Mouse (Mus musculus) layer of hippocampus, adult 2 months (tissue): ENCODE data around the gene Dmac2. TPM values are rescaled to one million over a fixed set of nuclear protein-coding genes. Genes with fewer than 3 reads are reported as not detected.
"Not testable (repeated sequence)": the region's sequence is repeated elsewhere in the genome, so short reads cannot be mapped to it uniquely, and the experiment has no call there.

Source experiments
- DNase-seq, 2 experiments: peaks; one replicate each; pipeline ENCODE4 v3.0.0; 2022; ENCODE audit warnings: low spot score in 2 of 2
- H3K27ac ChIP-seq: fragments of 200-600 bp; 2 replicates; pipeline ENCODE4 v1.8.1; 2022
- H3K4me3 ChIP-seq: fragments of 200-600 bp; 2 replicates; pipeline ENCODE4 v1.8.1; 2022; ENCODE audit warnings: mild to moderate bottlenecking
- CTCF ChIP-seq: fragments of 200-600 bp; conservative IDR thresholded peaks from 2 replicates; pipeline ENCODE4 v1.8.1; 2022; ENCODE audit warnings: antibody characterized with exemption, mild to moderate bottlenecking, moderate library complexity
- long read RNA-seq, 2 experiments: library from polyadenylated mRNA; stranded (forward); transcript quantifications; one replicate each; pipeline ENCODE4 v2.0.0; 2021; ENCODE audit warnings: borderline mapping rate in 2 of 2
- total RNA-seq, 2 experiments: library from RNA; stranded (reverse); gene quantifications; 2 replicates each; pipeline ENCODE4 v1.2.3; 2021

Gene Dmac2
- total RNA-seq = 10 to 100 TPM; 47.0 to 50.3 TPM
- long read RNA-seq, experiment 1, transcript Dmac2-201 (6 exons, 1,465 nt) = major isoform, 13 of 28 reads
- long read RNA-seq, experiment 1, partial matches to known transcripts = 7 of 28 reads
- long read RNA-seq, experiment 1, other reads (novel, unspliced or antisense) = 5 of 28 reads
- long read RNA-seq, experiment 2, transcript Dmac2-201 (6 exons, 1,465 nt) = major isoform, 18 of 36 reads
- long read RNA-seq, experiment 2, partial matches to known transcripts = 5 of 36 reads
- long read RNA-seq, experiment 2, other reads (novel, unspliced or antisense) = 10 of 36 reads

DNA sequence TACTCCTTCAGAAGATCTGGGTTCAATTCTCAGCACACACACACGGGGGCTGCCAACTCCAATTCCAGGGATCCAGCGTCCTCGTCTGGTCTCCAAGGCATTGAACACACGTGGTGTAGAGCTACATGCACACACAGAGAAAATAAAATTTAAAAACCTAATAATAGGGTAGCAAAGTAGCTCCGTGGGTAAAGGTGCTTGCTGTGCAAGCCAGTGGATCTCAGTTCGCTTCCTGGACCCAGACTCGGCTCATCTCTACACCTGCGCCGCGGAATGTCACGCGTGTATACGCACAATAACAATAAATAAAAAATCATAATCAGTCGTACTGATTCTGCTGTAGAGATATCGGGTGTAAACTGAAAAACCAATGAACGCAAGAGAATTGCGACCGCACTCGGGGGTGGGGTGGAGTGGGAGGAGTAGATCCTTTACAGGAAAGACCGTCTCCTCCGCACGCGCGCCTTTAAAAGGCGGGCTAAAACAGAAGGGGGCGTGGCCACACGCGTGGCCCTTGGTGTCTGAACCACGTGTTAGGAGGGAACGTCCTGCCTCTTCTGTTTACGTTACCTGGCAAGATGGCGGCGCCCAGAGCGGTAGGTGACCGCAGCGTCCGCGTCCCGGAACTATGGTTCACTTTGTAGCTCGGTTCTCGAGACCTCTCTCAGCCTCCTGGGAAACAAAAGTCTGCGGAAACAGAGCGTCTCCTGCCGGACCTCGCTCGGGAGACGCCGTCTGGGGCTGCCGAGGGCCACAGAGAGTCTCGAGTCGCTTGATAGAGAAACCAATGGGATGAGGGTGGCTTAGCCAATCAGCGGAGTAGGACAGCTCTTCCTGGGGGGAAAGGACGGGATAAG lies at the start of gene Dmac2:
Gene Dmac2 (plus strand): TSS at position 550 of the 857 bp plus-strand sequence.
- peak within 1 kb of the TSS; percentile 92 for H3K27ac ChIP-seq
- no peak for TF ChIP-seq CTCF
- peak within 1 kb of the TSS; percentile 93 for H3K4me3 ChIP-seq
- DNase-seq = peak; percentile 93 to 95

DNA sequence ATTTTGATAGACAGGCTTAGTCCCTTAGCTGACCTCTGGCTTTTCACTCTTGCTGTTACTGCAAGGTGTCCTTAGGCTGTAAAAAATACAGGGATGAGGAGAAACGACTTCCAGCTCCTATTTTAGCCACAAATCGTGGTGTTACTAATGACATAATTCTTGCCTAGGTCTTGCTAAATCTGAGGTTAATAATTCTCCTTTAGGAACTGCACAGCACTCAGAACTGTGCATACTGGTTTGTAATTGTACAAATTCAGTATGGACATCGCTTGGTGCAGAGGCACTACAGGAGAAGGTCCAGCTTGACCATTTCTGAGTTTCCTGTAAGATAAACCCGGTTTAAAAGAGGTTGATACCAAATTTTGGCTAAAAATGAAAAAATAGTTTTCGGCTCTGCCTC lies 45.4 kb upstream of the Dmac2 start:
- H3K4me3 ChIP-seq, H3K27ac ChIP-seq, DNase-seq: not testable (repeated sequence)

DNA sequence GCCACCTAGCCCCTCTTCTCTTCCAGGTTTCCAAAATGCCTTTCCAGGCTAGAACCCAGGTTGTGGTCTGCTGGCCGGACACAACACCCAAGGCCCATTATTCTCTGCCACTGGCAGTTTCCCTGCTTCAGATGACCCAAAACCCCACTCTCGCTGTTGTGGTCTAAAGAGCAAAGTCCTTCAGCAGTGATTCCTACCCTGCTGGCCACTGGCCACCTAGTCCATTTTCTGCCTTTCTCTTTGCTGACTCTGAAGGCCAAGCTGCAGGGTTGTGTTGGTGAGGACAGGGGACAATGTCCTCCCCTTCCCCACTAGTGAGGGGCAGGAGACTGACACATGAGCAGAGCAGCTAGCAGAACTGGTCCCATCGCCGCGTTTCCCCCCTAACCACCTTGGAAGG lies 44.1 kb upstream of the Dmac2 start:
- DNase-seq = no peak
- TF ChIP-seq CTCF = no peak
- Histone ChIP-seq H3K4me3 (no peak overlapping the region), H3K27ac (no peak overlapping the region)

DNA sequence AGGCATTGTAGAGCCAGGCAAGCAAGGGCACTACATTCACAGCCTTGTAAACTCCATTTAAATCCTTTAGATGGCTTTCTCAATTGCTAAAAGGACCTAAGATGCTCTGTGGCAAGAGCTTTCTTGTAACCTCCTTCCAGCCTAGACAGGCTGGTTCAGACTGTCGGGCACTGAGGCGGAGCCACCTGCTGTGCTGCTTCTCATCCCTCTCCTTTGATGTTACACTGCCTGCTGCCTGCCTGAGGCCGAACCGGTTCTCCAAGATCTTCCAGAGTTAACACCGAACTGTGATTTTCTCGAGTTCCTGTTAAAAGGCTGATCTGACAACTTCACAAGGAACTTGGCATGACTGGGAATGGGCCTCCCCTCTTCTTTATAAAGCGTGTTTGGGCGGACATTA lies 43.3 kb upstream of the Dmac2 start:
- H3K27ac ChIP-seq = no peak overlapping the region
- no peak for TF ChIP-seq CTCF
- no peak overlapping the region for H3K4me3 ChIP-seq
- DNase-seq = no peak

DNA sequence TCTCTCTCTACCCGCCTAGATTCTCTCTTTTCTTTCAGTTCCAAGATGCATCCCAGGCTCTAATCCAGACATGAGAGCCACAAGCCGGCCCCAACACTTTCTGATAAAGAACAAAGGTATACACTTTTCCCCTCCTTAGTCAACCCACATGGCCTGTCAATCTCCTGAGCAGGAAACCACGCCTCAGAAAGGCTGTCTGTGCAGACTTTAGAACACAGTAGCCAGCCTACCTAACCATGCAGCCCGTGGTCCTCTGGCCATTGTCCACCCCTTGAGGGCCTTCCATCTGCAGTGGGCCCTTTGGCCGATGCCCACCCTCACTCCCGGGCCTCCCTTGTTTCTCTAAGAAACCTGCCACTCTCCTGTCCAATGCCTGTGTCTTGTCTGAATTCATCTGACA lies 42.9 kb upstream of the Dmac2 start:
- not testable (repeated sequence) for DNase-seq, H3K4me3 ChIP-seq, H3K27ac ChIP-seq

DNA sequence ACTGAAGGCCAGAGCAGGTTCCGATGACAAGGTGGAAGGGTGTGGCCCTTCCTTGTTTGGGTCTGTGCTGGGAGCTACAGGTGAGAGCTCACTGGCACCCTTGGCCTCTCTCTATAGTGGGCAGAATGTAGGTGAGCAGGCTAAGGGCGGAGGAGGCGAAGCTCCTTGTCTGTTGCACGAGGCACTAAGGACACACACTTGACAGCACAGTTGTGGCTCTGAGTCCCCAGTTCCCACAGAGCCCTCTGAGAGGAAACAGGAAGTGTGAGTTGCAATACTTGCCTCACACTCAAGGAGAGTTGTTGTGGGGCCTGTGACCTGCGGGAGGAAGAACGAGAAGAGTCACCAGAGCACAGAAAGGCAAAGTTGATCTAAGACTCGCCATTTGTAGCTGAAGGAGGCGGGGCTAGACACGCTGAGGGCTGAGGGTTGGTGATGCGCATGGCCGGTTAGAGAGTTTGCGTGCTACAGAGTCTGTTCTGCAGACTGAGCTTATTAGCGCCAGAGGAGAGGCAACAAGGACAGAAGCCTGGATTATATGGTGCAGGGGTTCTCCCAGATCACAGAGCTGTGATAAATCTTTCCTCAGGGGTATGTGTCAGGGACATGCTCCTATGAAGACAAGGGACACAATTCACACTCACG lies 42.3 kb upstream of the Dmac2 start:
- not testable (repeated sequence) for H3K27ac ChIP-seq, H3K4me3 ChIP-seq, DNase-seq

DNA sequence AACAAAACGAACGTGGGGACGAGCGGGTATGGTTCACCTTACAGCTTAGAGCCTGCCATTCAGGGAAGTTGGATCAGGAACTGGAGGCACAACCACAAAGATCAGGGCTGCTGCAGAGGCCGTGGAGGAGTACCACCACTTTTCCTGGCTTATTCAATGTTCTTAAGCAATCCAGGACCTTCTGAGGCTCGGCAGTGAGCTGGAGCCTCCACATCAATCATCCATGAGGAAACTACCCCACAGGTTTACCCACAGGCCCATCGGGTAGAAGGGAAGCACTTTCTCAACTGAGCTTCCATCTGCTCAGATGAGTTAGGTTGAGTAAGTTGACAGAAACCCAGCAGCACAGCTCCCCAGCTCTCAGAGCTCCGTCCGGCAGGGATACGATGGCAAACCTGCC lies 39.8 kb upstream of the Dmac2 start:
- Histone ChIP-seq H3K27ac (no peak overlapping the region), H3K4me3 (no peak overlapping the region)
- no peak for TF ChIP-seq CTCF
- DNase-seq = no peak

DNA sequence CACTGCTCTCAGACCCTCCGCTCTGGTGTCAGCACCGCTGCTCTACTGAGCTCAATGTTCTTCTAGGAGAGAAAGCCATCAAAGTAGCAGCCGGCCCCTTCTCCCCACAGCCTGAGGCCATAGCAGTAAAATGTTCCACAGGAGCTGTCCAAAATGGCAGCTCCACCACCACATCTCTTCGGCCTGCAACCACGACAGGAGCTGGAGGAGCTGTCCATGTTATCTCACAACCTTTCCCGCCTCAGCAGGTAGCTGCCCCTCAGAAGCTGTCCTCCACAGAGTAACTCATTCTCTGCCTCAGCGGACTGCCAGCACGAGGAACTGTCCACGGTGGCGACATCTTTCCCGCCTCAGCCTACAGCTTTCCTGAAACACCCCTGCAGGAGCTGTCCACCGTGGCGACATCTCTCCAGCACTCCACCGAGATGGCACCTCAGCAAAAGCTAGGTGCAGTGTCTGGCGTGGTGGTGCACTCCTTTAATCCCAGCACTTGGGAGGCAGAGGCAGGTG lies 36.9 kb upstream of the Dmac2 start:
- no peak overlapping the region for H3K27ac ChIP-seq
- no peak overlapping the region for H3K4me3 ChIP-seq
- no peak for TF ChIP-seq CTCF
- no peak for DNase-seq

DNA sequence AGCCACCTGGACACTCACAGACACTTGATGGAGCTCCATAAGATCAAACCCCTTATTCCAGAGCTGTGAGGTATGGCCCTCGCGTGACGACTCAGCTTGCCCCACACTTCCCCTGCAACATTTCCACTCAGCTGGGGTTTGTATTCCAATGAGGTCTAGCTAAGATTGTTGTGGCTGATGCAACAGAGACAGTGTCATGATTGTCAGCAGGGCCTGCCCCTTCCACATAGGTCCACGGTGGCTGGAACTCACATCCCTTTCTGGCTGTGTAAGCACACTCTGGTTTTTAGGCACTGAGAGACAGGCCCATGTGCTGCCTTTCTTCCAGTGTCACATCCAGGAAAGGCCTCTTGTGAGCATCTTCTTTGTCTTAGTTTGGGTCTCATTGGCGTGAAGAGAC lies 34.6 kb upstream of the Dmac2 start:
- no peak overlapping the region for H3K4me3 ChIP-seq
- no peak for DNase-seq
- no peak for TF ChIP-seq CTCF
- no peak overlapping the region for H3K27ac ChIP-seq

DNA sequence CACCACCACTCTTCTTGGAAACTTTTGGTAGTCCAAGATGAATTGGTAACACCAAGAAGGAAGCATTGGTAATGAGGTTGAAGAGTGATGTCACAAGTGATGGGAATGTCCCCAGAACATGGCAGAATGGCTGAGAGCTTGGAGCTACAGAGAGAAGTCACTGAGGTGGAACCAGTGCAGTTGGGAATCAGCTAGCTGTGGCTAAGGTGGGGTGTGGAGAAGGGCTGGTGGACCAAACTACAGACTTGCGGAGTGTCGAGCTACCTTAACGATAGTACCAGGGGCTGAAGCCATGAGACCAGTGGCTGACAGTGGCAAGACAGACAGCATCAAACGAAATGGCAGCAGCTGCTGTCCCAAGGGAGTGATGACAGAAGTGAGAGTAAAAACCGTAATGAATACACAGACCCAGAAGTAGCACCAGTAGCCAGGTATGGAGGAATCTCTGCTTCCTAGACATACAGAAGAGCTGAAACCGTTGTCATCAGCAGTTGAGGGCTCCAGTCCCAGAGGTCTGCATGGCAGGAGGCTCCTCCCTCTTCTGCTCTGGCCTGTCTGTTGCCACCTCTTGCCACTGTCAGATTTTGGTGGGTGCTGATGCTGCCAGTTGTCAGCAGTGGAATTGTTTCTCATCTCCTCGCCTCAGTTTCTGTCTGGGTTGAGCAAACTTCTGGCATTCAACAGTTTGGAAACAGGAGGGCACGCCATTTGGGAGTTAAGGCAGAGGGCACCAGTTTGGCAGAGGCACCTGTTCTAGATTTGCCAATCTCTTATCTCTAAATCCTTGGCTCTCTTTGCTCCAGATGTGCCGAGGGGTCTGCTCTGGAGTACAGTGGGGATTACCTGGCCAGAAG lies 33.6 kb upstream of the Dmac2 start:
- Histone ChIP-seq H3K27ac (no peak overlapping the region), H3K4me3 (no peak overlapping the region)
- DNase-seq = no peak
- TF ChIP-seq CTCF = no peak

DNA sequence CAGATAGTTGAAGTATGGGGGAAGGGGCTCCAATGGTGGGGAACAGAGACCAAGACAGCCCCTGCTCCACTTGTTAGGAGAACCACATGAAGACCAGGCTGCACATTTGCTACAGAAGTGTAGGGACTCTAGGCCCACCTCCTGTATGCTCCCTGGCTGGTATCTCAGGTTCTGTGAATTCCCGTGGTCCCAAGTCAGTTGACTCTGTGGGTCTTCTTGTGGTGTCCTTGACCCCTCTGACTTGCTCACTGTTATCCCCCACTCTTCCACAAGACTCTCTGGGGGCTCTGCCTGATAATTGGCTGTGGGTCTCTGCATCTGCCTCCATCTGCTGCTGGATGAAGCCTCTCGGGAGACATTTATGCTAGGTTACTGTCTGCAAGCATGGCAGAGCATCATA lies 28.0 kb upstream of the Dmac2 start:
- Histone ChIP-seq H3K27ac (no peak overlapping the region), H3K4me3 (no peak overlapping the region)
- no peak for DNase-seq
- no peak for TF ChIP-seq CTCF

DNA sequence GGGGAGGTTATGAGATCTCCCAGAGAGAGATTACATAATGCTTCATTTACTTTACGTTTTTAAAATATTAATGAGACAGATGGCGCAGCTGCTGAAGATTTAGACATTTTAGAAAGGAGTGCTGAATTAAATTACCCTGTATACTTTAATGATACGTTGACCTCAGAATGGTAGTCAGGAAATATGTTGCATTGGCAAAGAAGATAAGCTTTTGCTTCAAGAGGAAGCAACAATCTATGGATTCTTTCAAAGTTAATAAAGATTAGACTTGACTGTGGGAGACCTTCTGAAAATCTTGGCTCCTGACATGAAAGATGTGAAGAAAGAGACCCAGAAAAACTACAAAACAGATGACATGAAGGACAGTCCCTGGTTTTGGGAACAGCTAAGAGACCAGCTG lies 25.4 kb upstream of the Dmac2 start:
- Histone ChIP-seq H3K4me3 (no peak overlapping the region), H3K27ac (no peak overlapping the region)
- no peak for TF ChIP-seq CTCF
- DNase-seq = no peak

DNA sequence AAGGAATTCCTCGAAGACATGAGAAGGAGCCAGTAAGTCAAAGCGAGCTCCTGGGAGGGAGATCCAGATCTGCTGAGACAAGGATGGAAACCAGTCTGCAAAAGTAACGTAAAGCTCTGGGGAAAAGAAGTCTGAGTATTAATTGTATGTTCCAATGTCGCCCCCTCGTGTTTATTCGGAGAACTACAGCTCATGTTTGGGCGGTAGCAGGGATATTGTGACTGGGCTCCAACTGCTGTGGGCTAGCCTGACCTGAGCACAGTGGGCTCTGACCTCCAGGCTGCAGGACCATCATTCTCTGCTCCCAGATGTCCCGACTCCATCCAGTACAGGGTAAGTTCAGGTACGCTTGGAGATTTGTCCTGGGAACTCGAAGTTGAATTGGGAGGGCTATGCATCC lies 19.6 kb upstream of the Dmac2 start:
- Histone ChIP-seq H3K27ac (no peak overlapping the region), H3K4me3 (no peak overlapping the region)
- peak; percentile 56 to 80 for DNase-seq
- TF ChIP-seq CTCF = peak; percentile 94
